ENCODE assay signal across 8 mouse cellular contexts in genomic region chr7:4130686-4131452, GRCm38 (mm10). TPM values are rescaled to one million over a fixed set of nuclear protein-coding genes. Genes with fewer than 3 reads are reported as not detected.
DNase-seq lines count a peak whose midpoint lies in the region; ATAC-seq and TF ChIP-seq lines count a peak whose summit lies in the region.

No protein-coding gene starts in this region.

- no peak overlapping the region for H3ac ChIP-seq in C2C12 (ENCODE audit: control insufficient read depth, insufficient read length, low read depth)

- peak; percentile 66 for DNase-seq in adrenal gland, adult 2 months
- peak; percentile 71 for DNase-seq in embryo, embryonic 9.5 days (ENCODE audit: extremely low spot score)
- peak; percentile 88 for DNase-seq in heart, embryonic 10.5 days (ENCODE audit: low spot score)
- peak; percentile 58 to 67 (median 58) for DNase-seq in liver, embryonic 14.5 days (ENCODE audit: low read depth in 3 of 3, low spot score in 3 of 3)
- peak; percentile 89 for DNase-seq in neural tube, embryonic 11.5 days (ENCODE audit: low spot score)
- peak; percentile 81 for DNase-seq in thymus, adult 2 months

- no peak overlapping the region for H3K4me3 ChIP-seq in C2C12 (ENCODE audit: insufficient read depth, poor library complexity, severe bottlenecking)
- H3K4me3 ChIP-seq in heart, embryonic 10.5 days: peak overlapping the region; percentile 18; the same call in 1 of the 2 replicates
- H3K4me3 ChIP-seq in kidney, embryonic 14.5 days (ENCODE audit: low read length): no peak overlapping the region
- no peak overlapping the region for H3K4me3 ChIP-seq in liver, embryonic 14.5 days (ENCODE audit: insufficient read depth in 1 of 2, low read depth in 2 of 2, low read length in 2 of 2)
- H3K4me3 ChIP-seq in neural tube, embryonic 11.5 days (ENCODE audit: low read depth, low read length): no peak overlapping the region
- no peak overlapping the region for H3K4me3 ChIP-seq in thymus, adult 2 months (ENCODE audit: control insufficient read depth, insufficient read depth, low read length)

- peaks cover 8% of the 10 kb centered on the region for H3K4me1 ChIP-seq in heart, embryonic 10.5 days
- no peaks in the 10 kb centered on the region for H3K4me1 ChIP-seq in kidney, embryonic 14.5 days (ENCODE audit: control insufficient read depth, insufficient read depth, low read length)
- no peaks in the 10 kb centered on the region; a peak in 2 of 4 replicates for H3K4me1 ChIP-seq in liver, embryonic 14.5 days (replicated peaks; ENCODE audit: control insufficient read depth in 2 of 2, insufficient read depth in 2 of 2, low read length in 1 of 2)
- no peaks in the 10 kb centered on the region for H3K4me1 ChIP-seq in neural tube, embryonic 11.5 days (ENCODE audit: control insufficient read depth, insufficient read depth, low read length)
- no peaks in the 10 kb centered on the region for H3K4me1 ChIP-seq in thymus, adult 2 months (replicated peaks; ENCODE audit: control insufficient read depth, insufficient read depth, low read length)

- no peaks in the 10 kb centered on the region; the same call in 1 of the 2 replicates for H3K9me3 ChIP-seq in heart, embryonic 10.5 days
- H3K9me3 ChIP-seq in kidney, embryonic 14.5 days (ENCODE audit: control insufficient read depth, low read length): no peaks in the 10 kb centered on the region
- H3K9me3 ChIP-seq in liver, embryonic 14.5 days (ENCODE audit: control insufficient read depth, low read length): no peaks in the 10 kb centered on the region
- H3K9me3 ChIP-seq in neural tube, embryonic 11.5 days (ENCODE audit: control insufficient read depth, low read length): no peaks in the 10 kb centered on the region

- no peak for TF ChIP-seq EP300 in liver, embryonic 14.5 days (IDR thresholded peaks at IDR 0.05; ENCODE audit: low read depth)

- H3K9ac ChIP-seq in kidney, embryonic 14.5 days (ENCODE audit: low read depth, low read length): no peak overlapping the region
- H3K9ac ChIP-seq in liver, embryonic 14.5 days (replicated peaks): no peak overlapping the region
- no peak overlapping the region for H3K9ac ChIP-seq in neural tube, embryonic 11.5 days (ENCODE audit: low read length)

- H3K36me3 ChIP-seq in C2C12 (ENCODE audit: control insufficient read depth, insufficient read depth): no peaks in the 10 kb centered on the region
- H3K36me3 ChIP-seq in heart, embryonic 10.5 days: no peaks in the 10 kb centered on the region
- H3K36me3 ChIP-seq in kidney, embryonic 14.5 days (ENCODE audit: control insufficient read depth, insufficient read depth, low read length): no peaks in the 10 kb centered on the region
- H3K36me3 ChIP-seq in liver, embryonic 14.5 days (replicated peaks; ENCODE audit: control insufficient read depth, insufficient read depth, low read depth): no peaks in the 10 kb centered on the region
- peaks cover 4% of the 10 kb centered on the region; the same call in 1 of the 2 replicates for H3K36me3 ChIP-seq in neural tube, embryonic 11.5 days (ENCODE audit: control insufficient read depth, insufficient read depth, low read length)
- no peaks in the 10 kb centered on the region for H3K36me3 ChIP-seq in thymus, adult 2 months (ENCODE audit: control insufficient read depth, insufficient read depth, low read length)

- TF ChIP-seq CTCF in C2C12 (IDR thresholded peaks at IDR 0.05; ENCODE audit: control insufficient read depth, insufficient read depth, insufficient read length): peak; percentile 81
- peak; percentile 94 for TF ChIP-seq CTCF in liver, embryonic 14.5 days (IDR thresholded peaks at IDR 0.05; ENCODE audit: low read depth)
- peak; percentile 69; the same call in 1 of the 2 replicates for TF ChIP-seq CTCF in thymus, adult 2 months (IDR thresholded peaks at IDR 0.05; ENCODE audit: borderline replicate concordance, control insufficient read depth, extremely low read depth, insufficient read depth, low read length, poor library complexity)

- H3K79me3 ChIP-seq in C2C12 (ENCODE audit: low read depth): peaks cover 2% of the 10 kb centered on the region

- H3K27me3 ChIP-seq in C2C12 (ENCODE audit: control insufficient read depth, insufficient read depth, insufficient read length): no peaks in the 10 kb centered on the region
- no peaks in the 10 kb centered on the region for H3K27me3 ChIP-seq in heart, embryonic 10.5 days (ENCODE audit: insufficient read depth, poor library complexity, severe bottlenecking)
- no peaks in the 10 kb centered on the region for H3K27me3 ChIP-seq in kidney, embryonic 14.5 days (ENCODE audit: control insufficient read depth, insufficient read depth, low read length)
- H3K27me3 ChIP-seq in liver, embryonic 14.5 days (ENCODE audit: control insufficient read depth, insufficient read depth, low read length): no peaks in the 10 kb centered on the region
- H3K27me3 ChIP-seq in neural tube, embryonic 11.5 days (ENCODE audit: control insufficient read depth, insufficient read depth, low read length): no peaks in the 10 kb centered on the region
- no peaks in the 10 kb centered on the region for H3K27me3 ChIP-seq in thymus, adult 2 months (ENCODE audit: control insufficient read depth, insufficient read depth, low read length)

- WGBS in heart, embryonic 10.5 days: 41% methylated on average over 13 of the region's 13 CpGs
- WGBS in kidney, embryonic 14.5 days: 44% methylated on average over 13 of the region's 13 CpGs
- WGBS in liver, embryonic 14.5 days (ENCODE audit: insufficient replicate concordance): 27% methylated on average over 13 of the region's 13 CpGs
- WGBS in neural tube, embryonic 11.5 days: 46% methylated on average over 13 of the region's 13 CpGs
- WGBS in thymus, adult 2 months: 54% methylated on average over 13 of the region's 13 CpGs

- TF ChIP-seq POLR2A in thymus, adult 2 months (IDR thresholded peaks at IDR 0.05; ENCODE audit: control insufficient read depth, extremely low read depth, insufficient read depth, low read length, poor library complexity): no peak

- no peak overlapping the region for H3K27ac ChIP-seq in heart, embryonic 10.5 days
- no peak overlapping the region for H3K27ac ChIP-seq in kidney, embryonic 14.5 days (ENCODE audit: low read depth, low read length)
- H3K27ac ChIP-seq in liver, embryonic 14.5 days: no peak overlapping the region
- H3K27ac ChIP-seq in neural tube, embryonic 11.5 days (ENCODE audit: low read depth, low read length): peak overlapping the region; percentile 49; the same call in 1 of the 2 replicates
- no peak overlapping the region for H3K27ac ChIP-seq in thymus, adult 2 months (ENCODE audit: control insufficient read depth, insufficient read depth, low read length)

- H3K79me2 ChIP-seq in C2C12 (ENCODE audit: control insufficient read depth, insufficient read depth): peaks cover 12% of the 10 kb centered on the region

- no peak overlapping the region for H3K4me2 ChIP-seq in kidney, embryonic 14.5 days (replicated peaks; ENCODE audit: low read depth, low read length)
- no peak overlapping the region for H3K4me2 ChIP-seq in liver, embryonic 14.5 days (ENCODE audit: low read depth)
- no peak overlapping the region for H3K4me2 ChIP-seq in neural tube, embryonic 11.5 days (ENCODE audit: low read depth)

- peak; percentile 52 for ATAC-seq in kidney, embryonic 14.5 days (ENCODE audit: low FRiP score, low TSS enrichment)
- peak; percentile 66 for ATAC-seq in liver, embryonic 14.5 days (ENCODE audit: insufficient read depth)
- ATAC-seq in neural tube, embryonic 11.5 days (ENCODE audit: insufficient read depth, low FRiP score, low TSS enrichment): peak; percentile 74

RNA-seq across cellular contexts. Expression of gene Leng8, which starts 6.0 kb away (rescaled TPM):
- 17.9 TPM for polyA plus RNA-seq in C2C12 (2012; fragmentation: generic; extraction: Trizol)
- total RNA-seq in adrenal gland, adult 2 months (2021): 100 to 1,000 TPM in 1 of 2 experiments, 10 to 100 TPM in 1; 80.7 to 112 TPM
- 446 and 516 TPM in 2 replicates for polyA plus RNA-seq in adrenal gland, adult 2 months (2012; rRNA removed)
- 72.6 and 75.1 TPM in 2 replicates for polyA plus RNA-seq in heart, embryonic 10.5 days (2016; fragmentation: Nextera tagmentation; extraction: Ambion mirVana)
- polyA plus RNA-seq in kidney, embryonic 14.5 days (2014; fragmentation: Nextera tagmentation; extraction: Ambion mirVana): 45.0 and 48.7 TPM in 2 replicates
- polyA plus RNA-seq in liver, embryonic 14.5 days (2012; rRNA removed): 52.6 and 61.1 TPM in 2 replicates
- polyA plus RNA-seq in liver, embryonic 14.5 days (2014; fragmentation: Nextera tagmentation; extraction: Ambion mirVana): 12.5 and 13.7 TPM in 2 replicates
- polyA plus RNA-seq in neural tube, embryonic 11.5 days (2014; fragmentation: Nextera tagmentation; extraction: Ambion mirVana): 50.3 and 58.0 TPM in 2 replicates
- 1,109 and 1,332 TPM in 2 replicates for polyA plus RNA-seq in thymus, adult 2 months (2012; rRNA removed)

RNA-seq across cellular contexts. Expression of gene Ttyh1, which starts 11.7 kb away (rescaled TPM):
- 0.05 TPM for polyA plus RNA-seq in C2C12 (2012; fragmentation: generic; extraction: Trizol)
- 1 to 10 TPM; 1.5 to 3.4 TPM for total RNA-seq in adrenal gland, adult 2 months (2021)
- polyA plus RNA-seq in adrenal gland, adult 2 months (2012; rRNA removed): 13.3 and 24.3 TPM in 2 replicates
- polyA plus RNA-seq in heart, embryonic 10.5 days (2016; fragmentation: Nextera tagmentation; extraction: Ambion mirVana): 0.54 and 0.83 TPM in 2 replicates
- polyA plus RNA-seq in kidney, embryonic 14.5 days (2014; fragmentation: Nextera tagmentation; extraction: Ambion mirVana): 1.2 and 1.5 TPM in 2 replicates
- polyA plus RNA-seq in liver, embryonic 14.5 days (2012; rRNA removed): 0.11 and 0.36 TPM in 2 replicates
- polyA plus RNA-seq in liver, embryonic 14.5 days (2014; fragmentation: Nextera tagmentation; extraction: Ambion mirVana): 0.23 and 0.24 TPM in 2 replicates
- polyA plus RNA-seq in neural tube, embryonic 11.5 days (2014; fragmentation: Nextera tagmentation; extraction: Ambion mirVana): 46.1 and 48.8 TPM in 2 replicates
- polyA plus RNA-seq in thymus, adult 2 months (2012; rRNA removed): 1.1 and 1.8 TPM in 2 replicates

RNA-seq across cellular contexts. Expression of gene Leng9, which starts 19.3 kb away (rescaled TPM):
- polyA plus RNA-seq in C2C12 (2012; fragmentation: generic; extraction: Trizol): 2.4 TPM
- 1 to 10 TPM; 8.7 to 9.6 TPM for total RNA-seq in adrenal gland, adult 2 months (2021)
- 13.4 and 14.8 TPM in 2 replicates for polyA plus RNA-seq in adrenal gland, adult 2 months (2012; rRNA removed)
- 1.8 and 2.2 TPM in 2 replicates for polyA plus RNA-seq in heart, embryonic 10.5 days (2016; fragmentation: Nextera tagmentation; extraction: Ambion mirVana)
- 1.8 and 2.5 TPM in 2 replicates for polyA plus RNA-seq in kidney, embryonic 14.5 days (2014; fragmentation: Nextera tagmentation; extraction: Ambion mirVana)
- polyA plus RNA-seq in liver, embryonic 14.5 days (2012; rRNA removed): 0.61 and 0.71 TPM in 2 replicates
- polyA plus RNA-seq in liver, embryonic 14.5 days (2014; fragmentation: Nextera tagmentation; extraction: Ambion mirVana): 0.44 and 0.56 TPM in 2 replicates
- 1.5 and 2.2 TPM in 2 replicates for polyA plus RNA-seq in neural tube, embryonic 11.5 days (2014; fragmentation: Nextera tagmentation; extraction: Ambion mirVana)
- 10.5 and 11.5 TPM in 2 replicates for polyA plus RNA-seq in thymus, adult 2 months (2012; rRNA removed)

RNA-seq across cellular contexts. Expression of gene Cdc42ep5, which starts 33.8 kb away (rescaled TPM):
- polyA plus RNA-seq in C2C12 (2012; fragmentation: generic; extraction: Trizol): 26.1 TPM
- 10 to 100 TPM; 26.1 to 36.9 TPM for total RNA-seq in adrenal gland, adult 2 months (2021)
- 108 and 143 TPM in 2 replicates for polyA plus RNA-seq in adrenal gland, adult 2 months (2012; rRNA removed)
- 27.4 and 35.7 TPM in 2 replicates for polyA plus RNA-seq in heart, embryonic 10.5 days (2016; fragmentation: Nextera tagmentation; extraction: Ambion mirVana)
- polyA plus RNA-seq in kidney, embryonic 14.5 days (2014; fragmentation: Nextera tagmentation; extraction: Ambion mirVana): 30.3 and 34.3 TPM in 2 replicates
- polyA plus RNA-seq in liver, embryonic 14.5 days (2012; rRNA removed): 6.1 and 8.4 TPM in 2 replicates
- polyA plus RNA-seq in liver, embryonic 14.5 days (2014; fragmentation: Nextera tagmentation; extraction: Ambion mirVana): 6.7 TPM in 2 replicates
- 18.7 and 19.8 TPM in 2 replicates for polyA plus RNA-seq in neural tube, embryonic 11.5 days (2014; fragmentation: Nextera tagmentation; extraction: Ambion mirVana)
- polyA plus RNA-seq in thymus, adult 2 months (2012; rRNA removed): 6.5 and 9.7 TPM in 2 replicates
